In genomic region chr2:115852615-115853014, GRCm38 (mm10) we compare ENCODE assay signal across 9 mouse cellular contexts.
DNase-seq lines count a peak whose midpoint lies in the region; ATAC-seq and TF ChIP-seq lines count a peak whose summit lies in the region.
"Had no signal": no experiment of that assay in that cellular context is flagged by ENCODE, and none has a peak within 500 bp of the region (broad histone marks: within the 10 kb centered on the region; RNA-seq: fewer than 3 reads in every experiment).

No protein-coding gene starts in this region.

- peaks cover 18% of the 10 kb centered on the region for H3K27me3 ChIP-seq in embryonic facial prominence, embryonic 11.5 days (ENCODE audit: control insufficient read depth, insufficient read depth, low read length)
- peaks cover 16% of the 10 kb centered on the region for H3K27me3 ChIP-seq in midbrain, embryonic 16.5 days (ENCODE audit: control insufficient read depth, insufficient read depth, low read depth, low read length)

- intact Hi-C loops in left cerebral cortex, adult 2 months (cut with DNase I), result loop anchor here (2.0 to 10.0 kb wide), 4 partner anchors 338 to 1228 kb away; no protein-coding TSS in a partner anchor
- intact Hi-C loops in heart, postnatal 25 days (cut with DNase I), result no loop called here

- H3K36me3 ChIP-seq in embryonic facial prominence, embryonic 11.5 days (replicated peaks; ENCODE audit: control insufficient read depth, insufficient read depth, low read depth, low read length), result no peaks in the 10 kb centered on the region
- H3K36me3 ChIP-seq in midbrain, embryonic 16.5 days (ENCODE audit: control insufficient read depth, insufficient read depth, low read length), result no peaks in the 10 kb centered on the region
- H3K36me3 ChIP-seq: G1E had no signal

- H3K9ac ChIP-seq in embryonic facial prominence, embryonic 11.5 days (replicated peaks; ENCODE audit: low read length), result no peak overlapping the region; the same call in 1 of the 2 replicates
- peak overlapping the region; percentile 38; the same call in 1 of the 2 replicates for H3K9ac ChIP-seq in midbrain, embryonic 16.5 days (ENCODE audit: low read depth, low read length)

- WGBS in embryonic facial prominence, embryonic 11.5 days, result under 1% methylated on average over 22 of the region's 22 CpGs
- WGBS in midbrain, embryonic 16.5 days, result under 1% methylated on average over 22 of the region's 22 CpGs

- peak in 1 of 2 experiments; percentile 52 for DNase-seq in left cerebral cortex, adult 2 months (ENCODE audit: extremely low spot score in 1 of 2, low spot score in 2 of 2)
- DNase-seq in left cerebral cortex, adult 11 months (ENCODE audit: low spot score), result no peak
- peak; percentile 67 for DNase-seq in embryonic facial prominence, embryonic 11.5 days (ENCODE audit: low spot score)
- DNase-seq in heart, postnatal 25 days (ENCODE audit: low spot score), result peak; percentile 20
- DNase-seq in kidney, postnatal 36 days, result peak; percentile 56 to 76
- no peak for DNase-seq in layer of hippocampus, adult 9-11 months

- H3K9me3 ChIP-seq in embryonic facial prominence, embryonic 11.5 days (replicated peaks; ENCODE audit: control insufficient read depth, low read length), result no peaks in the 10 kb centered on the region
- H3K9me3 ChIP-seq in midbrain, embryonic 16.5 days (replicated peaks; ENCODE audit: control insufficient read depth, low read length, poor library complexity, severe bottlenecking), result no peaks in the 10 kb centered on the region

- ATAC-seq in embryonic facial prominence, embryonic 11.5 days (replicated peaks; ENCODE audit: insufficient number of reproducible peaks, low FRiP score, low TSS enrichment, low read depth), result no peak; the same call in 1 of the 2 replicates
- peak; percentile 34; the same call in 1 of the 2 replicates for ATAC-seq in midbrain, embryonic 16.5 days
- ATAC-seq in monocyte, adult 5-6 weeks (replicated peaks; ENCODE audit: insufficient number of reproducible peaks, low FRiP score, low TSS enrichment, poor library complexity, severe bottlenecking), result no peak

- H3K27ac ChIP-seq in left cerebral cortex, adult 2 months, result no peak overlapping the region
- H3K27ac ChIP-seq in embryonic facial prominence, embryonic 11.5 days (replicated peaks; ENCODE audit: low read depth, low read length), result no peak overlapping the region
- peak overlapping the region; percentile 42; the same call in 1 of the 2 replicates for H3K27ac ChIP-seq in midbrain, embryonic 16.5 days (ENCODE audit: low read length)

- peaks cover 2% of the 10 kb centered on the region; the same call in 1 of the 2 replicates for H3K4me1 ChIP-seq in embryonic facial prominence, embryonic 11.5 days (ENCODE audit: control insufficient read depth, insufficient read depth, low read length)
- H3K4me1 ChIP-seq in midbrain, embryonic 16.5 days (ENCODE audit: control insufficient read depth, insufficient read depth, low read length), result peaks cover 9% of the 10 kb centered on the region

- peak overlapping the region; percentile 45 for H3K4me3 ChIP-seq in left cerebral cortex, adult 2 months
- peak overlapping the region; percentile 20 for H3K4me3 ChIP-seq in embryonic facial prominence, embryonic 11.5 days (ENCODE audit: low read depth, low read length)
- H3K4me3 ChIP-seq in midbrain, embryonic 16.5 days (ENCODE audit: low read depth, low read length), result peak overlapping the region; percentile 27

- TF ChIP-seq CTCF in left cerebral cortex, adult 2 months (IDR thresholded peaks at IDR 0.05), result no peak

- peak overlapping the region; percentile 44 for H3K4me2 ChIP-seq in embryonic facial prominence, embryonic 11.5 days (ENCODE audit: low read depth, low read length)
- peak overlapping the region; percentile 59 for H3K4me2 ChIP-seq in midbrain, embryonic 16.5 days (ENCODE audit: low read length)

Comparison
In these comparisons a context has a peak if more than half of its experiments do, and no peak if none do; other contexts are left out.
1. DNase-seq: peak in embryonic facial prominence, embryonic 11.5 days (single experiment), heart, postnatal 25 days (single experiment) and kidney, postnatal 36 days (2 of 2); none in left cerebral cortex, adult 11 months (single experiment) and layer of hippocampus, adult 9-11 months (single experiment).
2. Peak in every context shown above with its lines, with median percentiles within 50 percentile points of each other: H3K4me3 ChIP-seq.